Mouse (Mus musculus) midbrain, embryonic 14.5 days (tissue): ENCODE results near the gene Faap100. TPM values are rescaled to one million over a fixed set of nuclear protein-coding genes. Genes with fewer than 3 reads are reported as not detected.

Experiments
- ATAC-seq: fragments of 200-750 bp; cut with Nextera tagmentation; 2 replicates; pipeline ENCODE4 v1.8.0; 2017; ENCODE audit warnings: moderate number of reproducible peaks, moderate library complexity; ENCODE audit not compliant: low FRiP score, low TSS enrichment
- DNase-seq: peaks from one replicate; pipeline ENCODE4 v3.0.0-alpha.2; 2015
- H3K27ac ChIP-seq: fragments of 300-500 bp; sonication (generic); replicated peaks from 2 replicates; pipeline ENCODE4 v1.5.1; 2014; ENCODE audit warnings: mild to moderate bottlenecking, low read depth, low read length, moderate library complexity
- H3K27me3 ChIP-seq: fragments of 300-500 bp; sonication (generic); 2 replicates; pipeline ENCODE4 v1.6.1; 2014; ENCODE audit warnings: low read length, control low read depth, mixed read lengths; ENCODE audit not compliant: control insufficient read depth, insufficient read depth
- H3K36me3 ChIP-seq: fragments of 300-500 bp; sonication (generic); 2 replicates; pipeline ENCODE4 v1.6.1; 2014; ENCODE audit warnings: low read length, control low read depth; ENCODE audit not compliant: control insufficient read depth, insufficient read depth
- H3K4me1 ChIP-seq: fragments of 300-500 bp; sonication (generic); 2 replicates; pipeline ENCODE4 v1.6.1; 2014; ENCODE audit warnings: mild to moderate bottlenecking, antibody characterized with exemption, low read length, control low read depth; ENCODE audit not compliant: control insufficient read depth, insufficient read depth
- H3K4me2 ChIP-seq: fragments of 300-500 bp; sonication (generic); 2 replicates; pipeline ENCODE4 v1.6.1; 2014; ENCODE audit warnings: mild to moderate bottlenecking, low read length, moderate library complexity
- H3K4me3 ChIP-seq: fragments of 300-500 bp; sonication (generic); replicated peaks from 2 replicates; pipeline ENCODE4 v1.5.1; 2014; ENCODE audit warnings: low read depth, low read length
- H3K9ac ChIP-seq: fragments of 300-500 bp; sonication (generic); replicated peaks from 2 replicates; pipeline ENCODE4 v1.6.1; 2014; ENCODE audit warnings: mild to moderate bottlenecking, low read length, moderate library complexity
- H3K9me3 ChIP-seq: fragments of 300-500 bp; sonication (generic); 2 replicates; pipeline ENCODE4 v1.6.1; 2016; ENCODE audit warnings: low read length, control low read depth, mixed read lengths; ENCODE audit not compliant: control insufficient read depth
- WGBS: fragments of 180-500 bp; shearing (Covaris S2); extraction: QIAGEN DNeasy Blood & Tissue Kit; methylation state at CpG from one replicate; pipeline ENCODE4 v1.1.7; 2014; 5-methylcytosine and 5-hydroxymethylcytosine counted together
- microRNA-seq: library from miRNA; unstranded; fragments of <30 nt; microRNA quantifications from one replicate; pipeline ENCODE4, GENCODE M21; 2016
- polyA plus RNA-seq: library from polyadenylated mRNA; unstranded; fragments of >200 nt; fragmentation: Nextera tagmentation; extraction: Ambion mirVana; gene quantifications from 2 replicates; pipeline ENCODE4 v1.2.1, GENCODE M21; 2014

Faap100 gene
- polyA plus RNA-seq, 1 experiment from 2014 or later: 95.9 TPM

DNA sequence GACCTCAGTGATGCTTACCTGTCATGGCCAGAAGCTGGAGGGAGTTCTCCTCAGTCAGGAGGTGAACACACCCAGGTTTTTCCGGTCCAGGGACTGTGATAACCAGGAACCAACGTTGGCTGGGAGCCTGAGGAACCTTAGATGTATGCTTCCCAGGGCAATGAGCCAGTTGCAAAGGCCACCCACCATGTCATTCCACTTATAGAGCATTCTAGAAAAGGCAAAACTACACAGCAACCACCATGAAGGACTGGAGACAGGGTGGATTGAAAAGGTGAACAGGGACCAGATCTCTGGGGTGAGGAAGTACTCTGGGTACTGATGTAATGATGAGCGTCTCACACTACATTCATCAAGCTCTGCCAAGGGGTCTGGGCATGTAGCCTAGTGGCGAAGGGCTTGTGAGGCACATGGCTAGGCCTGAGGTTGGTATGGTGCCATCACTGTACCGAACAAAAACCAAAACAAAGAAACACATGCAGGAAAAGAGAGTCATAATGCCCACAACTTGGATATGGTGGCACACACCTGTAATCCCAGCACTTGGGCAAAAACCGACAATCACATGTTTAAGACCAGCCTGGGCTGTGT lies 43.0 kb downstream of the Faap100 start:
- Histone ChIP-seq H3K27me3 (no peaks in the 10 kb centered on the region), H3K36me3 (no peaks in the 10 kb centered on the region), H3K9ac (no peak overlapping the region), H3K9me3 (no peaks in the 10 kb centered on the region), H3K27ac (no peak overlapping the region), H3K4me2 (no peak overlapping the region), H3K4me1 (no peaks in the 10 kb centered on the region), H3K4me3 (no peak overlapping the region)
- no peak for DNase-seq
- 86% methylated on average over 6 of the region's 6 CpGs for WGBS
- no peak for ATAC-seq

- H3K27me3 ChIP-seq: no peaks in the 10 kb centered on the region
- no peak overlapping the region for H3K27ac ChIP-seq
- 96% methylated on average over 10 of the region's 10 CpGs for WGBS
- DNase-seq (no peak), ATAC-seq (no peak)
- H3K4me1 ChIP-seq: peaks cover 14% of the 10 kb centered on the region
- no peak overlapping the region for H3K4me3 ChIP-seq
- H3K9me3 ChIP-seq: no peaks in the 10 kb centered on the region
- no peak overlapping the region for H3K4me2 ChIP-seq
- H3K9ac ChIP-seq: no peak overlapping the region
- H3K36me3 ChIP-seq: no peaks in the 10 kb centered on the region
These were observed 58.4 kb downstream of the Faap100 start for GRCm38 (mm10) chr11:120320156-120320555.

- Histone ChIP-seq H3K4me2 (no peak overlapping the region), H3K27ac (no peak overlapping the region), H3K9ac (no peak overlapping the region), H3K36me3 (no peaks in the 10 kb centered on the region), H3K4me3 (no peak overlapping the region), H3K27me3 (no peaks in the 10 kb centered on the region), H3K9me3 (no peaks in the 10 kb centered on the region), H3K4me1 (peaks cover 21% of the 10 kb centered on the region)
- DNase-seq: no peak
- 86% methylated on average over 5 of the region's 5 CpGs for WGBS
- ATAC-seq: no peak
These were observed 59.3 kb downstream of the Faap100 start for GRCm38 (mm10) chr11:120319310-120319709.

Small RNA genes lying within 50 kb of the gene (microRNA-seq; reads per million reads assigned to microRNA genes)
- not detected for gene Gm23419
- gene Mir6935: 3.5 reads per million, percentile 23 among the genes with 10 or more reads in this experiment

Other genes starting within 250 kb of the Faap100 start
- 88.3 and 119 TPM in 2 replicates for gene Slc38a10, start 227.4 kb downstream of the Faap100 start, polyA plus RNA-seq
- gene Bahcc1, start 145.8 kb downstream of the Faap100 start, polyA plus RNA-seq: 20.0 and 25.9 TPM in 2 replicates
- 4,502 and 4,930 TPM in 2 replicates for gene Actg1, start 30.2 kb downstream of the Faap100 start, polyA plus RNA-seq
- 1.7 and 2.5 TPM in 2 replicates for gene Fscn2, start 17.2 kb downstream of the Faap100 start, polyA plus RNA-seq
- gene Nploc4, start 58.9 kb upstream of the Faap100 start, polyA plus RNA-seq: 32.2 and 41.3 TPM in 2 replicates
- gene Tspan10, start 63.9 kb upstream of the Faap100 start, polyA plus RNA-seq: not detected in 2 replicates
- gene Pde6g, start 74.7 kb upstream of the Faap100 start, polyA plus RNA-seq: 0.32 TPM in 1 of 2 replicates, not detected in the other
- gene Oxld1, start 79.3 kb upstream of the Faap100 start, polyA plus RNA-seq: 11.2 and 12.5 TPM in 2 replicates
- gene Ccdc137, start 79.4 kb upstream of the Faap100 start, polyA plus RNA-seq: 17.8 and 19.9 TPM in 2 replicates
- gene Arl16, start 88.8 kb upstream of the Faap100 start, polyA plus RNA-seq: 48.8 and 56.9 TPM in 2 replicates
- gene Mrpl12, start 105.8 kb upstream of the Faap100 start, polyA plus RNA-seq: 113 and 151 TPM in 2 replicates
- gene Slc25a10, start 113.1 kb upstream of the Faap100 start, polyA plus RNA-seq: 23.6 and 28.4 TPM in 2 replicates
- 0.18 and 0.21 TPM in 2 replicates for gene Gcgr, start 151.9 kb upstream of the Faap100 start, polyA plus RNA-seq
- gene Mcrip1, start 171.0 kb upstream of the Faap100 start, polyA plus RNA-seq: 268 and 318 TPM in 2 replicates
- not detected in 2 replicates for gene Ppp1r27, start 172.4 kb upstream of the Faap100 start, polyA plus RNA-seq
- 241 and 300 TPM in 2 replicates for gene P4hb, start 194.5 kb upstream of the Faap100 start, polyA plus RNA-seq
- 353 and 438 TPM in 2 replicates for gene Arhgdia, start 202.9 kb upstream of the Faap100 start, polyA plus RNA-seq
- 277 and 282 TPM in 2 replicates for gene Alyref, start 219.6 kb upstream of the Faap100 start, polyA plus RNA-seq
- gene Anapc11, start 219.7 kb upstream of the Faap100 start, polyA plus RNA-seq: 210 and 266 TPM in 2 replicates
- 0.77 and 0.82 TPM in 2 replicates for gene Npb, start 229.7 kb upstream of the Faap100 start, polyA plus RNA-seq
- gene Pcyt2, start 239.2 kb upstream of the Faap100 start, polyA plus RNA-seq: 148 and 181 TPM in 2 replicates
- gene Sirt7, start 246.5 kb upstream of the Faap100 start, polyA plus RNA-seq: 38.4 and 39.5 TPM in 2 replicates